Mouse (Mus musculus): ENCODE measurements around the gene Slc37a1. TPM values are rescaled to one million over a fixed set of nuclear protein-coding genes. Genes with fewer than 3 reads are reported as not detected.
A peak's percentile ranks its signal among the peaks of the same experiment; 100 is the strongest.

Slc37a1 gene
- total RNA-seq, 2 experiments from 2014 or later = 8.2 to 9.9 TPM

- intact Hi-C loops (cut with DNase I) = no loop called here
- no peak for DNase-seq (ENCODE audit: low spot score in 2 of 2)
Observed at GRCm38 (mm10) chr17:31309281-31309793, 22.7 kb downstream of the Slc37a1 start.

- no peak for DNase-seq (ENCODE audit: low spot score in 2 of 2)
- intact Hi-C loops (cut with DNase I) = no loop called here
Observed at GRCm38 (mm10) chr17:31311047-31311446, 24.5 kb downstream of the Slc37a1 start.

DNA sequence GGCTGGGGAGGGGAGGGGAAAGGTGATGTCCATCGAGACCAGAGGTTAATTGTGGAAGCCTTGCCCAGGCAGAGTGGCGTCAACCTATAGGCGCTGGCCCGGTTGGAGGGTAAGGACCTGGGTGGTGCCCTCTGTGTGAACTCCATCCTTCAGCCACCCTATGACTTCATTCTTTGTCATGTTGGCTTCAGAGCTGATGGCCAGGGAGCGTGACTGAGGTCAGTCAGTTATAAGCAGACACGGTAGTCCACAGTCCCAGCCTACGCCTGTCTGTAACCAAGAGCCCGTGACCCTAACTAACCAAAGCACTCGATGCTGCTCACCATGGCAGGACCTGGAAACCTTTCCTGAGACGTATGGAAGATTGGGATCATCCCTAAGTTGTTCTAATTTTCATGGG is 26.1 kb downstream of the Slc37a1 start:
- intact Hi-C loops (cut with DNase I) = no loop called here

GRCm38 (mm10) chr17:31315046-31315792 is 28.6 kb downstream of the Slc37a1 start:
- intact Hi-C loops (cut with DNase I) = no loop called here
- DNase-seq (ENCODE audit: low spot score in 2 of 2) = no peak

More for the DNA sequence above, 26.1 kb downstream of the Slc37a1 start:
- DNase-seq (ENCODE audit: low spot score in 2 of 2) = no peak

DNA sequence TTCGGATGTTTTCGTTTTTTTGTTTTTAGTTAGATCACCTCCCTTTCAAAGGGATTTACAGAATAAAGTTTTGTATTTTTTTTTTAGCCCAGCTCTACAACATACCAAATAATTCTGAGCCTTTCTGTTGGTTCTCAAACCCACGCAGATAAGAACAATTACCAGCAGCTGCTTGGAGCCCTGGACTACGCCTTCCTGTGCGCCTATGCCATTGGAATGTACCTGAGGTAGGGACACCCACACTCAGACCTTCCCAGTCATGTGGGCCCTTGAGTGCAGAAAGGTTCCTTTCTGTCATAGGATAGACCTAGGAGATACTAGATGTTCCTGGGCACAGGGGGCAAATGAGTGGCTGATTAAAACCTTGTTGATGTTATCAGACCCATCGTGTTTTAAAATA is 29.4 kb downstream of the Slc37a1 start:
- intact Hi-C loops (cut with DNase I) = no loop called here
- DNase-seq (ENCODE audit: low spot score in 2 of 2) = no peak

DNA sequence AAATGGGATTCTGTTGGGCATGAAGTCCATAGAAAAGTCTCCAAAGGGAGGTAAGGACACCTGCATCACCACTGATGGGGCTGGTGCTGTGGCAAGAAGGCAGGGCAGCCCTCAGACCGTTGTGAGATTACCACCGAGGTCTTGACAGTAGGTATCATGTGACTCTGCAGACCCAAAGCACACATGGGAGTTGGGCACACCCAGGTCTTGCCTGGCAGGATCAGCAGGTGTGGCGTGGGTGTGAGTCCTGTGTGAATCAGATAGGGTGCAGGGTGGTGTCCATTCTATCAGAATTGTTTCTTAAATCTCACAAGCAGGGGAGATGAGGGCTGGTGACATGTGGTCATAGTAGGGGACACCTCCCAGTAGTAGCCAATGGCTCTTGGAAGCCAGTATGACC is 30.4 kb downstream of the Slc37a1 start:
- no peak for DNase-seq (ENCODE audit: low spot score in 2 of 2)
- intact Hi-C loops (cut with DNase I) = no loop called here

- no peak for DNase-seq (ENCODE audit: low spot score in 2 of 2)
- intact Hi-C loops (cut with DNase I) = no loop called here
Observed at GRCm38 (mm10) chr17:31317521-31318272, 31.1 kb downstream of the Slc37a1 start.

DNA sequence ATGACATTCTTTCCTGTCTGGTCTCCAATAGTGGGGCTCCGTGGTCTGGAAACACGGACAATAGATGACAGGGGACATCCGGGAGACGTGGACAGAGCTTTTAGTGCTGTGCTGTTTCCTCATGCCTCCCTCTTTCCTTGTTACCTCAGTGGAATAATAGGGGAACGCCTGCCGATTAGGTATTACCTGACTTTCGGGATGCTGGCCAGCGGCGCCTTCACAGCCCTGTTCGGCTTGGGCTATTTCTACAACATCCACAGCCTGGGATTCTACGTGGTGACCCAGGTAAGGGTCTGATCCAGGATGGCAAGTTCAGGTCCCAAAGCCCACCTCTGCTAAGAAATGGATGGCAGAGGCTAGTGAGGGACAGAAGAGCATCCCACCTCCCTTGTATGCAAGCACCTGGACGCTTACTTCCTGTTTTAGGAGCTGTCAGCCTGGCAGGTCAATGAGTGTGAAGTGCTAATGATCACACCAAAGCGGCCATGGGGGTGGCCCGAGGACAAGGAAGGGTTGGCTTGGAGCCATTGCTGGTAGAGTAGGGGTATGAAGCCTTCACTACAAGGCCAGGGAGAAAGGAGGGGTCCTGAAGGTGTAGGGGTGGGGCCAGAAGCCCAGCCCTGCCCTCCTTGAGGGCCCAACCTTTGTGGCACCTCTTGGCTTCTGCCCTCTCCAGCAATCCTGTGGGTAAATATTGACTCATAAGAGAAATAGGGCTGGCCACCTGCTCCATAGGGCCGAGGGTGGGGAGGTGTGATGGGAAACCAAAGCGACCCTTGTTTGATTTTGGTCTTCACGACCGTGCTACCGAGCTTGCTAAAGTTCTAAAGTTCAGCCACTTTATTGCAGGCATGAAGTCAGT is 32.5 kb downstream of the Slc37a1 start:
- intact Hi-C loops (cut with DNase I) = no loop called here
- DNase-seq (ENCODE audit: low spot score in 2 of 2) = no peak

GRCm38 (mm10) chr17:31321425-31321824 is 34.8 kb downstream of the Slc37a1 start:
- peak; percentile 83 to 87 for DNase-seq (ENCODE audit: low spot score in 2 of 2)
- intact Hi-C loops (cut with DNase I) = no loop called here

- DNase-seq (ENCODE audit: low spot score in 2 of 2) = no peak
- intact Hi-C loops (cut with DNase I) = no loop called here
Observed at GRCm38 (mm10) chr17:31322446-31322845, 35.9 kb downstream of the Slc37a1 start.

DNA sequence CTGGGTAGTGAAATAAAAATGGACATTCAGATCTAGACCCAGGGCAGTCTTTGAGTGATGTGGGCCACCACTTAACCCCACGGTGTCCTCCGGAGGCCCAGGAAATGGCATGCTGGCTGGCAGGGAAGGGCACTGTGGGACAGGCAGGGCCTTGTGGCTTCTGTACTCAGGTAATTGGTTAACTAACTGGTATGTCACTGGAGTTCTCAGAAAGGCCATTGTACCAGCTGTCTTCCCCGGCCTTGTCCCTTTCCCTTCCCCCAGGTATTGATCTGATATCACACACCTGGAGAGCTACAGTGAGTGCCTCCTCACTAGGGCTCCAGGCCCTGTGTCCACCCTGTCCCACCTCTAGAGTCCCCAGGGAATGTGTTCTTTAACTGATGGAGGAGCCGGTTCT is 36.8 kb downstream of the Slc37a1 start:
- no peak for DNase-seq (ENCODE audit: low spot score in 2 of 2)
- intact Hi-C loops (cut with DNase I) = no loop called here

DNA sequence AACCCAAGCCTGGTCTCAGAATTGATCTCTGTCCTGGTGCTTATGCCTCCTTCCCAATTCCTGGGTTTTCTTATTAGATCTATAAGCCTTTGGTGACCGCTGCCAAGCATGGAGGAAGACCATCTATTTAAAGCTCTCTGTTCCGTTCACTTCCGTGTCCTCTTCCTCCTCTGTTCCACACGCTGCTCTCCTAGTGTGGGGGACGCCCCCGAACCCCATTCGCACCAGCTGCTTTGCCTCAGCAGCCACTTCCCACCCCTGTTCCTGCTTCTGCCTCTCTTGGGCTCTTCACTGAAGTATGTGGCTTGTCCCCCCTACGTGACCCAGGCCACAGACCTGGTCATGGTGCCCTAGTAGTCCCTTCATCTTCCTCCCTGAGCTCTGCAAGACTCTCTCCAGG is 37.6 kb downstream of the Slc37a1 start:
- no peak for DNase-seq (ENCODE audit: low spot score in 2 of 2)
- intact Hi-C loops (cut with DNase I) = no loop called here

- intact Hi-C loops (cut with DNase I) = no loop called here
- no peak for DNase-seq (ENCODE audit: low spot score in 2 of 2)
Observed at GRCm38 (mm10) chr17:31325451-31326219, 39.0 kb downstream of the Slc37a1 start.

DNA sequence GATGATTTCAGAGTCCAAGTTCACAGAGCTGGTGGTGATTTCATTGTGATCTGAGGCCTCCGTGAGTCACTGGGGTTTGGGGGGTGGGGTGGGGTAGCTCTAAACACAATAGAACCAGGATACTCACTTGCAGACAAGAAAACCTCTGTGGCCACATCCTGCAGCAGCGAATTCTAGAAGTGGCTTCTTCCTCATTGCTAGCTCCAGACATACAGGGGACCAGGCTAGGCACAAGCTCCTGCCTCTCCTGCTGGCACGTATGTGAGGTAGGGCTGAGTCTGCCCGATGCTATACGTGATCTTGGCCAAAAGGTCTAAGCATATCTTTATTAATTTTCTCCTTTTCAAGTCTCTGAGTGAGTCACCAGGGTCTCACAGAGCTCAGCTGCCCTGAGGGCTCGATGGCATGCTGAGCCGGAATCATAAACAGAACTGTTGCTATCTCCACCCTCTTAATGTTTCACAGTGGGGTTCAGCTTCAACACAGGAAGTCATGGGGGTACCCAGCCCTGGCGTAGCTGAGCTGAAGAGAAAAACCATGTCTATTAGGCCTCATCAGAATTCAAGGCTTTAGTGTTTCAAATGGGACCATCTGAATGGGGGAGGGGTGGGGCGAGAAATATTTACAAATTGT is 39.7 kb downstream of the Slc37a1 start:
- no peak for DNase-seq (ENCODE audit: low spot score in 2 of 2)
- intact Hi-C loops (cut with DNase I) = no loop called here

DNA sequence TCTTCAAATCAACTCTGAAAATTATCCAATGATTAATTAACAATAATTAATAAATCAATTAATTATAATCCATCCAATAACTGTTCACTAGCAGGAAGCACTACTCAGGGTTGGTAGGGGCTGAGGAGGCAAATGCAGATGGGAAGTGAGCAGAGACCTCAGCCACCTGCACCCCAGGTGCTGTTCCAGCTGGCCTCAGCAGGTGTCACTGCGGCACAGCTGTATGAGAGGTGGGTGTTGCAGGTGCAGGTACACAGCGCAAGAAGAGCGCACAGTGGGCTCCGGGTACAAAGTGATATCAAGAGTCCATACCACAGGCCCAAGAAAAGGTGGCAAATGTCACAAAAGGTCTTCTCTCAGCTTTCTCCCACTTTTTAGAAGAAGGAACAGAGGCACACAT is 41.9 kb downstream of the Slc37a1 start:
- intact Hi-C loops (cut with DNase I) = no loop called here
- DNase-seq (ENCODE audit: low spot score in 2 of 2) = no peak

DNA sequence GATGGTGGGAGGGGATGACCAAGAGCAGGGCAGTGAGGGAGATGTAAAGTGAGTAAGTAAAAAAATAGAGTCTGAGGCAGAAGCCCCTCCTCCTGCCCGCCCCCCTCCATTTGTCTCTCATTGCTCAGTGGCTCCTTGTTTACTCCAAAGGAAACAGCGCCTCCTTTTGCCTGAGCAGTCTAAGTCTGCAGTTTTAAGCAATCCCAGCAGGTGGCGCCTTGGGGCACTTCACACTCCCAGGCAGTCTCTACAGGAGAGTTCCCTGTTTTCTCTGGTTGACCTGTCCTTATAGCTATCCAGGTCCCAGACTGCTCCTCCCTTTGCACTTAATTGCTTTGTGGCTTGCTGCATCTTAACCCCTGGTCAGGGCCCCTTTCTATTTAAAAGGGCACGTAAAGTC is 44.0 kb downstream of the Slc37a1 start:
- DNase-seq (ENCODE audit: low spot score in 2 of 2) = peak in 1 of 2 experiments; percentile 46
- intact Hi-C loops (cut with DNase I) = loop anchor here (10.0 kb wide), 1 partner anchor 334 kb away; no protein-coding TSS in a partner anchor

DNA sequence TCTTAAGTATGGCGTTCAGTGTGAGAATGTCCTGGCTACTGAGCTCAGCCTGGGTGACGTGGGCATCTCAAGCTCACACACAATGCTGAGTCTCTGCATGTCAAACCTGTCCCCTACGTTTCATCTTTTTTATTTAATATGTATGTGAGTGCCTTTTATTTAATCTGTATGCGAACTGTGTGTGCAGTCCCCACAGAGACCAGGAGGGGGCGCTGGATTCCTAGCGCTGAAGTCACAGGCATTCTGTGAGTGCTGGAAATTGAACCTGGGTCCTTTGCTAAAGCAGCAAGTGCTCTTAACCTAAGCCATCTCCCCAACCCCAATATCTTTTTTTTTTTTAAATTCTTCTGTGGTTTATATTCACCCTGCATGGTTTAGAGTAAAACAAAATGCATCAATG is 44.7 kb downstream of the Slc37a1 start:
- no peak for DNase-seq (ENCODE audit: low spot score in 2 of 2)
- intact Hi-C loops (cut with DNase I) = loop anchor here (10.0 kb wide), 1 partner anchor 334 kb away; no protein-coding TSS in a partner anchor

DNA sequence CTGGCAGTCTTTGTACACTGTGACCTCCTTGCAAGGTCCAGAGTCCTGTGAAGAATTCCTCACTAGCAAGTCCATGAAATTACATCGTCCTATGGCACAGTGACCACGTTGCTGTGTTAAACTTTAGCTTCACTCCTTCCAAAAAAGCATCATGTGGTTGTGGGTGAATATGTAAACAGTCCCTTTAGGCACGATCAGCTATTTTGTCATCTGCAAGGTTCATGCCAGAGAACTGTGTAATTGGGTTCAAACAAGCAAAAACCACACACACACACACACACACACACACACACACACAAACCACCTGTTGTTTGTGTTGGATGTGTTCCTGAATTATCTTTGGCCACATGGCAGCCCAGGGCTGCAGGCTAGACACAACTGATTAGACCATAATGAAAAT is 45.3 kb downstream of the Slc37a1 start:
- no peak for DNase-seq (ENCODE audit: low spot score in 2 of 2)
- intact Hi-C loops (cut with DNase I) = loop anchor here (2.0 to 10.0 kb wide), 2 partner anchors 161 to 333 kb away; no protein-coding TSS in a partner anchor

- intact Hi-C loops (cut with DNase I) = loop anchor here (2.0 to 10.0 kb wide), 2 partner anchors 160 to 332 kb away; no protein-coding TSS in a partner anchor
- DNase-seq (ENCODE audit: low spot score in 2 of 2) = no peak
Observed at GRCm38 (mm10) chr17:31332333-31332732, 45.7 kb downstream of the Slc37a1 start.
